Mouse (Mus musculus) thymus, adult 2 months (tissue): Measurements from ENCODE around the gene Dcdc2c. TPM values are rescaled to one million over a fixed set of nuclear protein-coding genes. Genes with fewer than 3 reads are reported as not detected.

Experiments used
- DNase-seq: peaks from one replicate; pipeline ENCODE4 v3.0.0; 2021
- H3K27ac ChIP-seq: fragments of 200-500 bp; 2 replicates; pipeline ENCODE4 v1.5.1; 2012; ENCODE audit warnings: low read length, control low read depth; ENCODE audit not compliant: control insufficient read depth, insufficient read depth
- H3K27me3 ChIP-seq: fragments of 200-500 bp; 2 replicates; pipeline ENCODE4 v1.6.1; 2012; ENCODE audit warnings: mild to moderate bottlenecking, low read length, moderate library complexity, mixed read lengths; ENCODE audit not compliant: control insufficient read depth, insufficient read depth
- H3K36me3 ChIP-seq: fragments of 200-500 bp; 2 replicates; pipeline ENCODE4 v1.6.1; 2012; ENCODE audit warnings: mild to moderate bottlenecking, low read length, moderate library complexity; ENCODE audit not compliant: control insufficient read depth, insufficient read depth
- H3K4me1 ChIP-seq: fragments of 200-500 bp; replicated peaks from 2 replicates; pipeline ENCODE4 v1.6.1; 2012; ENCODE audit warnings: low read length; ENCODE audit not compliant: control insufficient read depth, insufficient read depth
- H3K4me3 ChIP-seq: fragments of 200-500 bp; 2 replicates; pipeline ENCODE4 v1.5.1; 2012; ENCODE audit warnings: mild to moderate bottlenecking, low read length, control low read depth, moderate library complexity; ENCODE audit not compliant: control insufficient read depth, insufficient read depth
- CTCF ChIP-seq: fragments of 200-500 bp; IDR thresholded peaks from 2 replicates; pipeline ENCODE4 v1.5.1; 2012; ENCODE audit warnings: mild to moderate bottlenecking, control low read depth, low read length, moderate library complexity, borderline replicate concordance; ENCODE audit not compliant: control insufficient read depth, poor library complexity, insufficient read depth; ENCODE audit errors: extremely low read depth
- POLR2A ChIP-seq: fragments of 200-500 bp; IDR thresholded peaks from 2 replicates; pipeline ENCODE4 v1.6.1; 2012; ENCODE audit warnings: mild to moderate bottlenecking, low read length, control low read depth, moderate library complexity; ENCODE audit not compliant: control insufficient read depth, poor library complexity, insufficient read depth; ENCODE audit errors: extremely low read depth
- WGBS: fragments of 180-500 bp; shearing (Covaris S2); methylation state at CpG from one replicate; pipeline ENCODE4 v1.1.7; 2018; 5-methylcytosine and 5-hydroxymethylcytosine counted together
- polyA plus RNA-seq: library from polyadenylated mRNA; depleted of rRNA; stranded (reverse); fragments of >200 nt; gene quantifications from 2 replicates; pipeline ENCODE4 v1.2.3, GENCODE M21; 2012

Dcdc2c gene
- polyA plus RNA-seq, 1 experiment, result not detected

- no peaks in the 10 kb centered on the region for H3K27me3 ChIP-seq
- no peaks in the 10 kb centered on the region for H3K4me1 ChIP-seq
- H3K36me3 ChIP-seq, result no peaks in the 10 kb centered on the region
- DNase-seq, result no peak
- no peak overlapping the region for H3K27ac ChIP-seq
- no peak overlapping the region for H3K4me3 ChIP-seq
- 85% methylated on average over 2 of the region's 2 CpGs for WGBS
- TF ChIP-seq CTCF (no peak), POLR2A (no peak)
These were observed 91.2 kb downstream of the Dcdc2c start for GRCm38 (mm10) chr12:28460951-28461431.

GRCm38 (mm10) chr12:28460523-28460922 is 91.7 kb downstream of the Dcdc2c start:
- Histone ChIP-seq H3K27me3 (no peaks in the 10 kb centered on the region), H3K36me3 (no peaks in the 10 kb centered on the region), H3K4me1 (no peaks in the 10 kb centered on the region), H3K4me3 (no peak overlapping the region), H3K27ac (no peak overlapping the region)
- 77% methylated on average over 7 of the region's 7 CpGs for whole genome bisulfite sequencing
- DNase-seq, result no peak
- TF ChIP-seq CTCF (no peak), POLR2A (no peak)

- Histone ChIP-seq H3K4me1 (no peaks in the 10 kb centered on the region), H3K27ac (no peak overlapping the region), H3K4me3 (no peak overlapping the region), H3K36me3 (no peaks in the 10 kb centered on the region), H3K27me3 (no peaks in the 10 kb centered on the region)
- DNase-seq, result no peak
- no peak for TF ChIP-seq POLR2A
- no peak for TF ChIP-seq CTCF
- WGBS, result 97% methylated on average over 5 of the region's 5 CpGs
These were observed 93.4 kb downstream of the Dcdc2c start for GRCm38 (mm10) chr12:28458786-28459185.

- Histone ChIP-seq H3K4me3 (no peak overlapping the region), H3K36me3 (no peaks in the 10 kb centered on the region), H3K27ac (no peak overlapping the region), H3K27me3 (no peaks in the 10 kb centered on the region), H3K4me1 (no peaks in the 10 kb centered on the region)
- TF ChIP-seq CTCF (no peak), POLR2A (no peak)
- no peak for DNase-seq
- 83% methylated on average over 5 of the region's 5 CpGs for WGBS
These were observed 115.7 kb downstream of the Dcdc2c start for GRCm38 (mm10) chr12:28436536-28436935.

GRCm38 (mm10) chr12:28432729-28433067 is 119.5 kb downstream of the Dcdc2c start:
- 92% methylated on average over 3 of the region's 3 CpGs for WGBS
- Histone ChIP-seq H3K4me1 (no peaks in the 10 kb centered on the region), H3K4me3 (no peak overlapping the region), H3K27me3 (no peaks in the 10 kb centered on the region), H3K36me3 (no peaks in the 10 kb centered on the region), H3K27ac (no peak overlapping the region)
- no peak for TF ChIP-seq CTCF
- no peak for TF ChIP-seq POLR2A
- no peak for DNase-seq

GRCm38 (mm10) chr12:28431832-28432728 is 120.1 kb downstream of the Dcdc2c start:
- WGBS, result 20% methylated on average over 19 of the region's 19 CpGs
- peak; percentile 11 for DNase-seq
- Histone ChIP-seq H3K36me3 (no peaks in the 10 kb centered on the region), H3K4me3 (no peak overlapping the region), H3K27ac (no peak overlapping the region), H3K27me3 (no peaks in the 10 kb centered on the region), H3K4me1 (no peaks in the 10 kb centered on the region)
- no peak for TF ChIP-seq CTCF
- TF ChIP-seq POLR2A, result no peak
